Mouse (Mus musculus) kidney, adult 10 weeks (tissue): Measurements from ENCODE around the gene Barx2. TPM values are rescaled to one million over a fixed set of nuclear protein-coding genes. Genes with fewer than 3 reads are reported as not detected.

Source experiments
- polyA plus RNA-seq: library from polyadenylated mRNA; stranded (reverse); fragments of 350-450 nt; fragmentation: Illumina TruSeq; extraction: RNeasy Lipid Tissue Mini Kit (QIAGEN cat#74804); gene quantifications from one replicate; pipeline ENCODE4 v1.2.3, GENCODE M21; 2014; ENCODE audit warnings: low read depth, low replicate concordance

The Barx2 gene
- polyA plus RNA-seq: not detected

DNA sequence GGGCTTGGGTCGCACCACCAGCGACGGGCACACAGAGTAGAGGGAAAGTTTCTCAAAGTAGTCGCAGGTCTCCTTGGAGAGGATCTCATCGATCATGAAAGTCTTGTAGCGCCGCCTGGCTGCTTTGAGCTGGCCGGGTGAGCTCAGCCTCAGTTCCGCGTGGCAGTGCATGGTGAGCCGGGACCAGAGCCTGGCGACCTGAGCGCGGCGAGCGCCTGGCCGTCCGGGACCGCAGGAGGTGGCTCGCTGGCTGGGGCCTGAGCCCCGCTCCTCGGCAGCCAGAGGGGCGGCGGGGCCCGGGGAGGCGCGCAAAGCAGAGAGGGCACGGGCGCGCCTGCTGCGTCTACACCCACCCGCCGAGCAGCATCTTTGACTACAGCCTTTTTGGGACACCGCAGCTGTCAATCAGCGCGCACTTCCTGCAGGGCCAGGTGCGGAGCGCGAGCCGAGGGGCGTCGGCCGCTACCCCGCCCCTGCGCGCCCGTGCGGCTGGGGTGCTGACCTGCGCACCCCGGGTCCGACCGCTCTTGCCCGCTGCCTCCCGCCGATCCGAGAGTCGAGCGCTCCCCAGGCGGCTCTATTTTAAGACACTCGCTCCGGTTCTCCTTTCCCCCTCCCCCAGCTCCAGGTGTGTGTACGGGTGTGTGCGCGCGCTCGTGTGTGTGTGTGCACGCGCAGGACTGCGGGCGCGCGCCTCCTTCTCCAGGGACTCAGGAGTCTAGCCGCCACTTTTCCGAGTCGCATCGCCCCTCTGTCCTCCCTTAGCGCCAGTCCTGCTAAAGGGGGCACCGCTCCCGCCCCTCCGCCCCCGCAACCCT lies at the start of gene Barx2:
Gene Barx2, minus strand, starts transcription at position 542 of the 818 bp plus-strand sequence.

Other genes with a start within 250 kb of the Barx2 start
- gene Arhgap32, start 202.7 kb upstream of the Barx2 start, polyA plus RNA-seq: 15.7 TPM